Mouse (Mus musculus): ENCODE results near the gene Baz2b.

- TF ChIP-seq CTCF (conservative IDR thresholded peaks at IDR 0.05; ENCODE audit: low read length), result no peak
- no peak for TF ChIP-seq NANOG (IDR thresholded peaks at IDR 0.05; ENCODE audit: borderline replicate concordance, low read length)
These were observed 356.7 kb downstream of the Baz2b start for GRCm38 (mm10) chr2:59852916-59853315.
